Mouse (Mus musculus) lung, embryonic 16.5 days (tissue): Measurements from ENCODE around the gene Snapc4. TPM values are rescaled to one million over a fixed set of nuclear protein-coding genes. Genes with fewer than 3 reads are reported as not detected.
"Not testable (repeated sequence)": the region's sequence is repeated elsewhere in the genome, so short reads cannot be mapped to it uniquely, and the experiment has no call there.

Source experiments
- ATAC-seq: fragments of 200-750 bp; cut with Nextera tagmentation; 2 replicates; pipeline ENCODE4 v1.8.0; 2017; ENCODE audit warnings: low read depth, mild to moderate bottlenecking, moderate library complexity
- H3K27ac ChIP-seq: fragments of 300-500 bp; sonication (generic); 2 replicates; pipeline ENCODE4 v1.5.1; 2014; ENCODE audit warnings: mild to moderate bottlenecking, control low read depth, low read length
- H3K27me3 ChIP-seq: fragments of 300-500 bp; sonication (generic); 2 replicates; pipeline ENCODE4 v1.6.1; 2014; ENCODE audit warnings: low read depth, low read length, mixed read lengths; ENCODE audit not compliant: control insufficient read depth, insufficient read depth
- H3K36me3 ChIP-seq: fragments of 300-500 bp; sonication (generic); 2 replicates; pipeline ENCODE4 v1.6.1; 2014; ENCODE audit warnings: low read length; ENCODE audit not compliant: control insufficient read depth, insufficient read depth
- H3K4me1 ChIP-seq: fragments of 300-500 bp; sonication (generic); replicated peaks from 2 replicates; pipeline ENCODE4 v1.6.1; 2014; ENCODE audit warnings: low read length, mixed read lengths; ENCODE audit not compliant: control insufficient read depth, insufficient read depth
- H3K4me2 ChIP-seq: fragments of 300-500 bp; sonication (generic); 2 replicates; pipeline ENCODE4 v1.6.1; 2014; ENCODE audit warnings: low read depth, low read length, control low read depth
- H3K4me3 ChIP-seq: fragments of 300-500 bp; sonication (generic); 2 replicates; pipeline ENCODE4 v1.5.1; 2014; ENCODE audit warnings: mild to moderate bottlenecking, low read length, control low read depth
- H3K9ac ChIP-seq: fragments of 300-500 bp; sonication (generic); 2 replicates; pipeline ENCODE4 v1.6.1; 2014; ENCODE audit warnings: low read length, control low read depth
- H3K9me3 ChIP-seq: fragments of 300-500 bp; sonication (generic); 2 replicates; pipeline ENCODE4 v1.6.1; 2016; ENCODE audit warnings: low read length; ENCODE audit not compliant: control insufficient read depth
- WGBS: fragments of 180-500 bp; shearing (Covaris S2); extraction: QIAGEN DNeasy Blood & Tissue Kit; methylation state at CpG from one replicate; pipeline ENCODE4 v1.1.7; 2014; 5-methylcytosine and 5-hydroxymethylcytosine counted together
- polyA plus RNA-seq: library from polyadenylated mRNA; unstranded; fragments of >200 nt; fragmentation: Nextera tagmentation; extraction: Ambion mirVana; gene quantifications from 2 replicates; pipeline ENCODE4 v1.2.1, GENCODE M21; 2015

Gene Snapc4
- polyA plus RNA-seq, 1 experiment from 2014 or later: 25.6 TPM

- Histone ChIP-seq H3K4me3 (no peak overlapping the region), H3K9me3 (no peaks in the 10 kb centered on the region), H3K36me3 (peaks cover 48% of the 10 kb centered on the region), H3K9ac (no peak overlapping the region), H3K27ac (no peak overlapping the region), H3K4me2 (no peak overlapping the region), H3K27me3 (no peaks in the 10 kb centered on the region), H3K4me1 (peaks cover 15% of the 10 kb centered on the region)
- WGBS: 83% methylated on average over 3 of the region's 3 CpGs
- ATAC-seq: no peak
Observed at GRCm38 (mm10) chr2:26390954-26391353, 10.5 kb upstream of the Snapc4 start.

- Histone ChIP-seq H3K9ac (peak within 1 kb of the TSS; percentile 97), H3K4me2 (peak within 1 kb of the TSS; percentile 96), H3K9me3 (no peaks in the 10 kb centered on the region), H3K36me3 (peaks cover 47% of the 10 kb centered on the region), H3K27ac (peak within 1 kb of the TSS; percentile 52; the same call in 1 of the 2 replicates), H3K4me3 (peak within 1 kb of the TSS; percentile 98), H3K27me3 (no peaks in the 10 kb centered on the region), H3K4me1 (peaks cover 15% of the 10 kb centered on the region)
- peak; percentile 89 for ATAC-seq
- WGBS: 0% methylated on average over 54 of the region's 60 CpGs
Observed at GRCm38 (mm10) chr2:26389154-26389690, 8.8 kb upstream of the Snapc4 start, which contains the start of the genes Entr1 and Pmpca. TSS of gene Entr1 (minus strand) at chr2:26389316. TSS of gene Pmpca (plus strand) at chr2:26389339.

GRCm38 (mm10) chr2:26388682-26389153, 8.3 kb upstream of the Snapc4 start:
- Histone ChIP-seq H3K27ac (peak overlapping the region; percentile 52; the same call in 1 of the 2 replicates), H3K9ac (peak overlapping the region; percentile 97), H3K4me3 (peak overlapping the region; percentile 98), H3K27me3 (no peaks in the 10 kb centered on the region), H3K36me3 (peaks cover 47% of the 10 kb centered on the region), H3K4me2 (peak overlapping the region; percentile 96), H3K4me1 (peaks cover 15% of the 10 kb centered on the region), H3K9me3 (no peaks in the 10 kb centered on the region)
- under 1% methylated on average over 39 of the region's 45 CpGs for WGBS
- ATAC-seq: peak; percentile 56

- Histone ChIP-seq H3K4me2 (peak overlapping the region; percentile 96; the same call in 1 of the 2 replicates), H3K4me1 (peaks cover 15% of the 10 kb centered on the region), H3K36me3 (peaks cover 45% of the 10 kb centered on the region), H3K27me3 (no peaks in the 10 kb centered on the region), H3K4me3 (no peak overlapping the region; the same call in 1 of the 2 replicates), H3K27ac (no peak overlapping the region), H3K9me3 (no peaks in the 10 kb centered on the region), H3K9ac (peak overlapping the region; percentile 97; the same call in 1 of the 2 replicates)
- no peak for ATAC-seq
- WGBS: 85% methylated on average over 3 of the region's 3 CpGs
Observed at GRCm38 (mm10) chr2:26387713-26388112, 7.3 kb upstream of the Snapc4 start.

GRCm38 (mm10) chr2:26380871-26381270, 418 bp upstream of the Snapc4 start:
- WGBS: 28% methylated on average over 6 of the region's 6 CpGs
- peaks cover 42% of the 10 kb centered on the region for H3K36me3 ChIP-seq
- H3K4me2 ChIP-seq: peak overlapping the region; percentile 90
- H3K9me3 ChIP-seq, H3K27ac ChIP-seq, ATAC-seq, H3K4me1 ChIP-seq, H3K27me3 ChIP-seq: not testable (repeated sequence)
- peak overlapping the region; percentile 85 for H3K9ac ChIP-seq
- H3K4me3 ChIP-seq: peak overlapping the region; percentile 85

GRCm38 (mm10) chr2:26372396-26372795, 8.1 kb downstream of the Snapc4 start:
- Histone ChIP-seq H3K4me1 (no peaks in the 10 kb centered on the region), H3K4me3 (no peak overlapping the region), H3K4me2 (no peak overlapping the region), H3K27ac (no peak overlapping the region), H3K9me3 (no peaks in the 10 kb centered on the region), H3K36me3 (peaks cover 48% of the 10 kb centered on the region), H3K27me3 (no peaks in the 10 kb centered on the region), H3K9ac (no peak overlapping the region)
- 96% methylated on average over 8 of the region's 8 CpGs for WGBS
- ATAC-seq: no peak

- Histone ChIP-seq H3K4me3 (no peak overlapping the region), H3K9ac (no peak overlapping the region), H3K4me2 (no peak overlapping the region), H3K27me3 (no peaks in the 10 kb centered on the region), H3K27ac (no peak overlapping the region), H3K36me3 (peaks cover 40% of the 10 kb centered on the region), H3K4me1 (peaks cover 10% of the 10 kb centered on the region), H3K9me3 (no peaks in the 10 kb centered on the region)
- no peak for ATAC-seq
- 73% methylated on average over 1 of the region's 1 CpGs for WGBS
Observed at GRCm38 (mm10) chr2:26368572-26368971, 11.9 kb downstream of the Snapc4 start.

GRCm38 (mm10) chr2:26367911-26368310, 12.5 kb downstream of the Snapc4 start:
- H3K4me2 ChIP-seq: no peak overlapping the region
- H3K27me3 ChIP-seq: no peaks in the 10 kb centered on the region
- no peak overlapping the region for H3K9ac ChIP-seq
- H3K27ac ChIP-seq: no peak overlapping the region
- no peak for ATAC-seq
- H3K4me3 ChIP-seq: no peak overlapping the region
- no peaks in the 10 kb centered on the region for H3K9me3 ChIP-seq
- H3K4me1 ChIP-seq: peaks cover 10% of the 10 kb centered on the region
- 93% methylated on average over 6 of the region's 6 CpGs for WGBS
- peaks cover 40% of the 10 kb centered on the region for H3K36me3 ChIP-seq

- Histone ChIP-seq H3K36me3 (peaks cover 20% of the 10 kb centered on the region), H3K27me3 (no peaks in the 10 kb centered on the region), H3K4me2 (no peak overlapping the region), H3K4me1 (peaks cover 10% of the 10 kb centered on the region), H3K9me3 (no peaks in the 10 kb centered on the region), H3K27ac (peak overlapping the region; percentile 47), H3K9ac (no peak overlapping the region), H3K4me3 (no peak overlapping the region)
- WGBS: 52% methylated on average over 10 of the region's 10 CpGs
- ATAC-seq: peak; percentile 51; the same call in 1 of the 2 replicates
Observed at GRCm38 (mm10) chr2:26364738-26365465, 15.6 kb downstream of the Snapc4 start.
